Mouse (Mus musculus) erythroid progenitor cell, adult 5-6 weeks (primary cell): ENCODE results near the gene Angpt4. TPM values are rescaled to one million over a fixed set of nuclear protein-coding genes. Genes with fewer than 3 reads are reported as not detected.
A peak's percentile ranks its signal among the peaks of the same experiment; 100 is the strongest.

ENCODE experiments used
- ATAC-seq: replicated peaks from 2 replicates; pipeline ENCODE4 v1.8.0; 2016; ENCODE audit warnings: moderate number of reproducible peaks, mild to moderate bottlenecking, moderate TSS enrichment, inconsistent platforms; ENCODE audit not compliant: poor library complexity, low FRiP score, severe bottlenecking
- total RNA-seq, 2 experiments: library from RNA; stranded (forward) in 1 of 2; stranded (reverse) in 1 of 2; fragments of 150-400 nt in 1 of 2; fragments of 186-747, 209-891 nt in 1 of 2; gene quantifications; 2 replicates each; pipeline versions ENCODE4 v1.2.3 to v1.2.4; 2015 to 2017; ENCODE audit warnings: low replicate concordance in 2 of 2

Gene Angpt4
- total RNA-seq, 2 experiments from 2014 or later = not detected

DNA sequence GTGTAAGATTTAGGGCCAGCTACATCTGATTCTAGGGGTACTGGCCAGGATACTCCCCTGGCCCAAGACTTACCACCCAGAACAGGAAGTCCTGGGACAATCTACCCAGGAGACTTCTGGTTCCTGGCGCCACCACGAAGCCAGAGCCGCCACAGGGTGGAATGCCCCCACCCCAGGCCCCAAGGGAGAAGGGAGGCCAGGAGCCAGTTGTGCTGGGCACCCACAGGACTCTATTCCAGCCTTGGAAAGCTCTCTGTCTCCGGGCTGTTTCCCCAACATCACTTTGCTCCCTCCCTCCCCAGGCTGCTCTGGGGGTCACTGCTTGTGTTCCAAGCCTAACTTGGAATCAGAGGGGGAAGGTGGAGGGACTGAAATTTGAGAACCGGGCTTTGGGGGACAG, 512 bp upstream of the Angpt4 start:
- no peak for ATAC-seq

DNA sequence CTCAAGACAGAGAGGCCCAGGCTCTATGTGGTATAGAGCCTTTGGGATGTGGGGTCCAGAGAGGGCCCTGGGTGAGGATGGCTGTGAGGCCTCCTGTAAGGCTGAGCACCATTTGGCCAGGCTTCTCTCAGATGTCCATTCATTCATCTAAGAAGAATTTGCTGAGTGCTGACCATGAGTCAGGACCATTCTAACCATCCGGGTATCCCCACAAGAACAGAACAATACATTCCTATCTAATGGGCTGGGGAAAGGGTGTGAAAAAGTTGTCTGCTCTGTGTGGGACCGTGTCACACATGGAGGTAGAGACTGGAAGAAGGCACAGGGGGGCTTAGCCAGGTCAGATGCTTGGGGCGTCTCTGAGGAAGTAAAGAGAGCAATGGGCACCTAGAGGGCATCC, 741 bp downstream of the Angpt4 start:
- ATAC-seq = no peak

DNA sequence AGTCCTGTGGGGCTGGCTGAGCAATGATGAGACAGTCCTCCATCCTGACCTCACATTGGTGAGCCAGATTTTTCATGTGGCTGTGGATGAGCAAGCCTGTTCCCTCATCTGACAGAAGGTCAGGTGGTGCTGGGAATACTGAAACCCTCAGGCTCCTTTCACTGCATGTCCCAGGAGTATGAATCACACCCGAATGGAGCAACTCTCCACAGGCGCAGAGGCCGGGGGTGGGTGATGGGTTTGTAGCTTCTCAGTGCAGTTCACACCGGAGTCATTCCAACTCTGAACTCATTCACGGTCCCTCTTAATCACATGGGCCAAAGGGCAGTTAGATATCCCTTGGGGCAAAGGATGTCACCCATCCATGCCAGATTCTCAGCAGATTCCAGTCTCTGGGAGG, 3.1 kb downstream of the Angpt4 start:
- no peak for ATAC-seq

DNA sequence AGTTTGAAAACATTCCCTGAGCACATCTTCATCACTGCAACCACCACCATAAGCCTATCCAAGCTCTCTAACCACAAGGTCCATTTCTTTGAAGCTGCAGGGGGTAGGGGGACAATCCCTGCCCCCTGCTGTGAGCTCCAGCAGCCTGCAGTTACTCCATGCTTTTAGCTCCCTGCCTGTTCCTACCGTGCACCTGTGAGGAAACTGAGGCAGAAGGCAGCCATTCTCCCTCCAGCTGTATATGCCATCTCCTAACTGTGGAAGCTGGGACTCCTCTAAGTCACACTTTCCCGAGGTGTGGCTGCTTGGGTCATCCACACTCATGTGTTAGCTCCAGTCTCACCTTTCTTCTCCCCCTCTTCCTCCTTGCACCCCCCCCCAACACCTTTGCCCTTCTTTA, 4.1 kb downstream of the Angpt4 start:
- ATAC-seq = no peak

DNA sequence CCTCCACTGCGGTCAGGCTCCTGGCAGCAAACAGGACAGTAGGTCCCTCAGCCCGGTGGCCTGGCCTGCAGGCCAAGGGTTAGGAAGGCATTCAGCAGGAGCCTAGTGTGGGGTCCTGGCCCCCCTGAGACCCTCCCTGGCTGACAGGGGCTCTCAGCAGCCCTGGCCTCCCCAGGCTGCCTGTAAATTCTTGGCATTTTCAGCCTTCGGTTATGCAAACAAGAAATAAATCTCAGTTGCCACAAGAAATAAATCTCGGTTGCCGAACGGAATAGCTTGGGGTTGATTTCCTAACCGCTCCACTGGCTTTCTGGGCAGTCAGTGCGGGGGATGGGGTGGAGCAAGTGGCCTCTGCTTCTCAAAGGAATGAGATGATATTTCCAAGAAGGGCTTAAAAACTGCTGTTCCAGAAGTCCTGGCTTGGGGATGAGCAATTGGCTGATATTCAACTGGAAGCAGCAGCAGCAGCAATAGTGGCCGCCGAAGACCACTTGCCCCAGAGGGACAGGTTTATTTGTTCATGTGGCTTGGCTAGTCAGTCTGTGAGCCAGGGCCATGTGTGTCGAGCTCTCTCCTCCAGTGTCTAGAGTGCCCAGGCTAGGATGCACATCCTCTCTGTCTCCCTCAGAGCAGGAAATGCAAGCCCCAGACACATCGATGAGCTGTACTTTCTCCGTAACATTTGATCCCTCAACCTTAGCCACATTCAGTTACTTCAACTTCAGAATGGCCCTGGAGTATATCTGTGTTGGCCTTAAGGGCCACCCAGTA, 5.2 kb downstream of the Angpt4 start:
- ATAC-seq = no peak

DNA sequence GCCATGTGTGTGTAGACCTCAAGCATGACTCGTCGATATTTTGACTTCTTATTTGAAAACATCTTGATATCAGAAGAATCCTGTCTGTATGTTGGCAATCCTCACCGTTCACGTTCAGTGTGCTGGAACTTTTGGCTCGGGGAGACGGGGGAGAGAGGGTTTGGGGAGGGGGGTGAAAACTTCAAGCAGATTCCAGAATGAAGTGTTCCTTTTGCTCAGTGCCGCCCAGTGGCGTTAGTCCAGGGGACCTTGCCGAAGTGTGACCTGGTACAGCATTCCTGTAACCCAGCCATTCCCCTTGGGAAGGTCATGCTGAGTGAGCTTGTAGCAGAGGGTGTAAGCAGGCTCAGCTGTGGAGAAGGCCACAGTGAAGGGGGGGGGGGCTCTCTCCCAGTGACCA, 8.1 kb downstream of the Angpt4 start:
- no peak for ATAC-seq

DNA sequence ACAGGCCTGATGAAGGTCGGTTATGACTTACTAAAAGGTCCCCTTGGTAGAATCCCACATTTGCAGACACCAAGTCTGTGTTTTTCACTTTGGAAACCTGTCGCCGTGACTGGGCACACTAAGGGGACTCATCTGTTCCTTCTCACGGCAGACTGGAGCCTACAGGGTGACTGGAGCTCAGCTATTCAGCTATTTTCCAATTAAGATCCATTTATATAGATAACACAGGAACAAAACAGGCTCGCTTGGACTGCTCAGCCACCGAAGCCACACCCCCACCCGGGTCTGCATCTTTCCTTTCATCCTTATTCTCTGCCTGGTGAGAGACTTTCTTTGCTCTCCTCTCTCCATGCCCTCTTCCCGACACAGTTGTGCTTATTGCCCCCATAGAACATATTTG, 10.1 kb downstream of the Angpt4 start:
- ATAC-seq = no peak

DNA sequence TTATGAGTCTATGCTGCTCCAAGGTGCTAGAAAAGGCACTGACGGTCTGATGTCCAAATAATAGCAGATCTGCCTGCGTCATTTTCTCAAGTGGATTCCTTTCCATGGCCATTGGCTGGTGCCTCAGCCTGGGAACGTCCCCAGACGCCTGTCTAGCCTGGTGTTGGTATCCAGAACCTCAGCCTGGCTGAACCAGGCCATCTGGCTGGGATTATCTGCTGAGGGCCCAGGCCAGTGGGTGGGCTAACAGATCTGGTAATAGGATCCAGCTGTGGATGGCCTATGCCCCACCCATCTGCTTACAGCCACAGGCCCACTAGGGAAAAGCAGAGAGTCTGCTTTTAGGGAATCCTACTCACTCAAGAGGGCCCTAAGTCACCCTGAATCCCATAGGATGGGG, 10.6 kb downstream of the Angpt4 start:
- ATAC-seq = no peak

DNA sequence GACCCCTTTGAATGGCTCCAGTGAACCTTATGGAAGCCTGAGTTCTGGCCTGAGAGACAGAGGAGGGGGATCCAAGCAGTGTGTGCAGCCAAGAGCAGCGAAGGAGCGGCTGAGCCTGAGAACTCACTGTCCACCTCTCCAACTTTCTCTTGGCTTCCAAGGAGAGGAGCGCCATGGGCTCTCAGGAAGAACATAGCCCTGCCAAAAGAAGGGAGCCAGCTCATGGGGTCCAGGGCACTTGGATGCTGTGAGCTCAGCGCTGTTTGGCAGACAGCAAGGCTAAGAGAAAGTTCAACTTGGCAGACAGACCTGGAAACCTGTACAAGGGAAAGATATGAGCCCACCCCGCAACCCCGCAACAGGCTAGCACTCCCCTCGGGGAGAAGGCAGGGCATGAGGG, 13.3 kb downstream of the Angpt4 start:
- ATAC-seq = no peak

DNA sequence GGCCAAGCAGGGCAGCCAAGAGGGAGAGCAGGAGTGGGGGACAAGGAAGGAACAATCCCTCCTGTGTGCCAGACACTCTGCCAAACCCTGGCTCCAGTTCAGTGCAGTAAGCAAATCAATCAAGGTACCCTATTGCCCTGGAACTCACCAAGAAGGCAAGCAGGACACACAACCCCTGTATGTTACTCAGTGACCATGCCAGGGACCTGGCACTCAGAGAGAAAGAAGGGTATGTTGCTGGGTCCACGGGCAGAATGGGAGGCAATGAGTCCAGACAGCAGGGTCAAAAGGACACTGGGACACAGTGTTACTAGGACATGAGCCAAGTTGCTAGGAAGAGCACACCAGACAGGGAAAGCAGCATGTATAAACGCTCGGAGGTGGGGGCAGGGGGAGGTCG, 14.7 kb downstream of the Angpt4 start:
- ATAC-seq = no peak

DNA sequence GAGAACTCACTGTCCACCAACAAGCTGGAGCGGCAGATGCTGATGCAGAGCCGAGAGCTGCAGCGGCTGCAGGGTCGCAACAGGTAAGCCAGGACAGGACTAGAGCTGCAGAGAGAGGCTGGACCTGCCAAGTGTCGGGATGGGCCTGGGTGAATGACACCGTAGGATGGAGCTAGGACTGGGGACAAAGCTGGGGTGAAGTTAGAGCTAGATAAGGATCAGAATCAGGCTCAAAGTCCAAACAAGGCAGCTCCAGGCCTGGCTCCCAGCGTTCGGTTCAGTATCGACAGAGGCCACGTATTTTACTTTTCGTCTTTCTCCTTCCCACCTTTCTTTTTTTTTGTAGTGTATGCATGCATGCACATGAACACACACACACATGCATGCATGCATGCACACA, 16.1 kb downstream of the Angpt4 start:
- no peak for ATAC-seq

DNA sequence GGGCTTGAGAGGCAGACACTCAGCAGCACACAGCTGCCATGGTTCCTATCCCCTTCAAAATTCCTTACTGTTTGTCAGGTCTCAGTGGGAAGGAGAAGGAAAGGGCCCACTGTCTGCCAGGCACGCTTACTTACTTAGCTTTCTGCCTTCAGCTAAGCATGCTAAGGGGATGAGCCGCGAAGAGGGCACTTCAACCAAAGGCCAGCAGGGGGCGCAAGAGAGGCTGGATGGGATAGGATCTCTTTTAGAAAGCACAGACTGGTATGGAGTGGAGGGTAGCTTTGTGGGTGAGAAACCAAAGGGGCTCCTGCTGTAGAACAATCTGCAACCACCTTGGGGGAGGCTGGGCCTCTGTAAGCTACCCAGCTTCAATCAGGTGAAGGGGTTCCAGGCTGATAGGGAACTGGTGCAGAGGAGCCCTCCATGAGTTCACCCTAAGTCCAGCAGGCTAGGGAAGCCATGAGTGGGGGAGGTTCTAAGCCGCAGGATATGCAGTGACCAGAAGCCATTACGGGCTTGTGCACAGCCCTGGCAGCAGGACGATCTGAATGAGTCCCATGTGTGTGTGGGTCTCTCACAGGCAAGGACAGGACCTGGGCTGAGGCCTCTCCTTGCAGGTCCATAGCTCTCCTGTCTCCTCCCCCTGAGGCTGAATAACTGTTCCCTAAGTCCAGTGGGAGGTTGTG, 19.5 kb downstream of the Angpt4 start:
- ATAC-seq = peak; percentile 47; the same call in 1 of the 2 replicates

DNA sequence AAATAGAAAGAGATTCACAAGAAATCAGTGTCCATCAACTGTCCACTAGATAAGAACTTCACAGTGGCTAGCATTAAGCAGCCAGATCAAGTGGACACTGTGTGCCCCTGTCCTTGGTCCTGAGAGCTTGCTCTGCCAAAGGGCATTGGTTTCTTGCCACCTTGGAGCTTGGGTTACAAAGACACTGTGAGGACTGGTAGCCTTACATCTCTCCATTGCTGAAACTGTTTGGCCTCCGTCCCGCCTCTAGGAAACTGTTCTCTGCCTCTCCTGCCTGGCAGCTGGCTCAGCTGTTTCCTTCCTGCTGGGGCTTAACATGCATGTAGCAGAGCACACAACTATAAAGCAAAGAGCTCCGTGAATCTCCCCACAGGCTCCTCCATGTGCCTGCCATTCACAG, 26.9 kb downstream of the Angpt4 start:
- no peak for ATAC-seq

DNA sequence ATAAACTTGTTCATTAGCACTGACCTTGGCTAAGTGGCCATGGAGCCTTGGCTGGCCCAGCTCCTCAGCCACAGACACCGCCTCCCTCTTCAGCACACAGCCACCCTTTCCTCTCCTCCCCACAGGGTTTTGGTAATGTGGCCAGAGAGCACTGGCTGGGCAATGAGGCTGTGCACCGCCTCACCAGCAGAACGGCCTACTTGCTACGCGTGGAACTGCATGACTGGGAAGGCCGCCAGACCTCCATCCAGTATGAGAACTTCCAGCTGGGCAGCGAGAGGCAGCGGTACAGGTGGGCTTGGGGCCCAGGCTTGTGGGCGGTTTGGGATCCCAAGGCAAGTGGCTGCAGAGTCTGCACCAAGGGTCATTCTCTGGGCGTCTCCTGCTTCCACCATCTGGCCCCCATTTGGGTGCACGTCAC, 27.8 kb downstream of the Angpt4 start:
- ATAC-seq = no peak

DNA sequence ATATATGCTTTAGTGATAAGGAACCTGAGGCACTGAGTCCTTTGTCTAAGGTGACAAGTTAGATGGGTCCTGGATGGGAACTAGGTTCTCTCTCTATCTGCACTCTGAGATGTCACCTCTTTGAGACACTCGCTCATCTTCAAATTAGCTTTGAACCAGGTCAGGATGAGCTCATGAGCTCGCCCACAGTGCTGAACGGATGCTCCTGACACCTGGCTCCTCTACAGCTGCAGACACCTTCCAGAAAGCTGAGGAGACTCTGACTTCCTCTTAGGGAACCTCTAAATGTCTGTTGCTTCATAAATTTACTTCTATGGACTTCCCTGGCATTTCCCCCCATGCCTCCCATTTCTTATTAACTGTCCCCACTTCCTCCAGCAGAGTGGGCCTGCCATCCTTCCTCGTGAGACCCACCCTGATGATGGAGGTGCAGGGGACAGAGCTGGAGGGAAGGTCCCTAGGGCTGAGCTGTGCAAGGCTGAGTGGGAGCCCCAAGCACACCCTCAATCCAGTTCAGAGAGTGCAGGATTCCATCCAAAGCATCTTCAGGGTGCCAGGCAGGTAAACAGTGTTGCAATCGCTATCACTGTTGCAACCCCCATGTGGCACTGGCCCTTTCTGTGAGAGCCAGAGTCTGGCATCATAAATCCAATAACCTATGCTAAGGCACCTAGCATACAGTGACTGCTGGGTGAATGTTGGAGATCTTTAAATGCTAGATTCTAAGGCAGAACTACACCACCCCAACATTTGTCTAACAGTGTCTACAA, 28.8 kb downstream of the Angpt4 start:
- ATAC-seq = no peak

DNA sequence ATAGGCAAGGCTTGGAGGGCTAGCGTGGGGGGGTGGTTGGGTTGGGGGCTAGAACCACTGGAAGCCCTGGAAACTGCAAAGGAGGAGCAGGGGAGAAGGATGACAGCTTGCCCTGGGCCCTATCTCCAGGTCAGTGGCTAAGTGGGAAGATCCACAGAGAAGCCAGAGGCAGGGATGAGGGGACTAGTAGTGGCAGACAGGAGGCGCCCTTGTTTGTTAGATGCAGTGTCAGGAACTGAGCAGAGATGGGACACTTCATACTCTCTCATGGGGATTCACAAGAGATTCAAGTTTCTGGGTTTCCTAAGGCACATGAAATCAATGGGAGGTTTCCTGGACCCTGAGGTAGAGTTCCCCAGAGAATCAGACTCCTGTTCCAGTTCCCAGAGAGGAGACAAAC, 30.3 kb downstream of the Angpt4 start:
- no peak for ATAC-seq

DNA sequence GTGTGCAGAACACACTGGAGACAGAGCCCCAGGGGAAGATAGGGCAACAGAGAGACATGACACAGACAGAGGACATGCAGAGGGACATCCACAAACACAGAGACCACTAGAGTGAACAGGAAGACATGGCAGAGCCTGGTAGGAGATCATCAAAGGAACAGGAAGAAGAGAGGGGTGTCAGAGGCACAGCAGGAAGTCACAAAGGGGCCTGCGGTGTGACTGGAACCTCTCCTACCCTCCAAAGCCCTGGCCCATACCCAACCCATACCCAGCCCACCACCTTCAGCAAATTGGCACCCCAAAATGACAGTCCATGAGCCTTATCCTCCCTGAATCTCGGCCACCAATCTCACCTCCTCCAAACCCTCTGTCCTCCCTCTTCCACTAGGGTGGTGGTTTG, 33.1 kb downstream of the Angpt4 start:
- ATAC-seq = no peak

DNA sequence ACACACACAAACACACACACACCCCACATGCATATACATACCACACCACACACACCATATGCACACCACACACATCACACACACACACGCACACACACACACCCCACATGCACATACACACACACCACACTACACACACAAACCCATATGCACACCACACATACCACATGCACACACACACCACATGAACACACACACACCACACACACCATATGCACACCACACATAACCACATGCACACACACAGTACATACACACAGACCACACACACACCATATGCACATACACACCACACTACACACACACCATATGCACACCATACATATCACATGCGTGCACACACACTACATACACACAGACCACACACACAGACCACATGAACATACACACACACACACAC, 36.6 kb downstream of the Angpt4 start:
- ATAC-seq = no peak

DNA sequence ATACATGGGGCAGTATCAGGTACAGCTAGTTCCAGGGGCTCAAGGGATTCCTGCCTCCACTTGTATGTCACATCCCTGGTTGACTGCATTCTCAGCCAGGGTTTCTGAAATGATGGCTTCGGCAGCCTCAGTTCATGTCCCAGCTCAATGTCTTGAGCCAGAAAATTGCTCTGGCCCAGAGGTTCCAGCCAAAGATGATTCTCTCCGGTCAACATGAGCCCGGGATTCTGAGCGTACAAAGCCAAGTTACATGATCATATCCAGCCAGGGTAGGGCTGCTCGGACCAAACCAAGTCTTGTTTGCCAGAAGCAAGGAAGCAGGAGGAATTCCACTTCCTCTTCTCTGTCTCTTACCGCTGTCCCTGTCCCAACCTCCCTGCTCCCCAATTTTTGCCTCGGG, 37.3 kb downstream of the Angpt4 start:
- ATAC-seq = no peak

DNA sequence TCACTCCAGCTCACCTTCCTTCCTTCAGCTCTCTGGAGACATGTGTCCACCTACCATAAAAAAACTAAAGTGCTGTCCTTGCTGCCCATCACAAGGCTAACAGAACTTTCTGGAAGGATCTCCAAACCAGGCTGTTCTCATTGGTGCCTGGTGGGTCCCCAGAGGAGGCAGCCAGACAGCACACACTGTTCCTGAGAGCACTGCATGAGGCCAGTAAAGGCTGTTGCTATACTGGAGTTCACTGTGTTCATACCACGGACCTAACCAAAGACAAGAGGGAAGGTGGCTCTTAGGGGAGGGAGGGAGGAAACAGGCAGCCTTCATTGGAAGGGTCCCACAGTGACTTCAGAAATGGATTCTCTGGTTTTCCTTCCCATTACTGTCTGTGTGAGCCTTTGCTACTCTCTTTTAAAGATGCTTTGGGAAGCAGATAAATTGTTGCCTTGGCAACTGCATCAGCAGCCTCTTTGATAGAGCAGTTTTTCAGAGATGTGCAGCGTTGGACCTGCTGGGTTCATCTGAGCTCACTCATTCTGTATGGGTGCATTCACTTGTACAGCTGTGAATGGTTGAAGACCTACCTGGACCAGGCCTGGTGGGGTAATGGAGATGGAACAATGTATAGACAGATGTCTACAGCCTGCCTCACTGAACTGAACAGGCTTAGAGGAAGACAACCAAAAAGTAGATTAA, 38.2 kb downstream of the Angpt4 start:
- ATAC-seq = no peak
